Mouse (Mus musculus) liver, adult 2 months (tissue): ENCODE measurements around the gene Sox30. TPM values are rescaled to one million over a fixed set of nuclear protein-coding genes. Genes with fewer than 3 reads are reported as not detected.
A peak's percentile ranks its signal among the peaks of the same experiment; 100 is the strongest.

Experiments
- DNase-seq: peaks from one replicate; pipeline ENCODE4 v3.0.0-alpha.2; 2011; ENCODE audit warnings: low read depth, low spot score; ENCODE audit errors: extremely low read depth
- H3K27ac ChIP-seq: fragments of 200-500 bp; replicated peaks from 2 replicates; pipeline ENCODE4 v1.5.1; 2012; ENCODE audit warnings: low read depth, mild to moderate bottlenecking, control low read depth, inconsistent platforms, low read length; ENCODE audit not compliant: insufficient read depth
- H3K27me3 ChIP-seq: fragments of 200-500 bp; 2 replicates; pipeline ENCODE4 v1.6.1; 2012; ENCODE audit warnings: mild to moderate bottlenecking, moderate library complexity, low read length, inconsistent platforms; ENCODE audit not compliant: control insufficient read depth, insufficient read depth
- H3K36me3 ChIP-seq: fragments of 200-500 bp; 2 replicates; pipeline ENCODE4 v1.6.1; 2012; ENCODE audit warnings: low read length, inconsistent platforms; ENCODE audit not compliant: control insufficient read depth, insufficient read depth
- H3K4me1 ChIP-seq: fragments of 200-500 bp; 2 replicates; pipeline ENCODE4 v1.6.1; 2011; ENCODE audit warnings: low read length; ENCODE audit not compliant: control insufficient read depth, insufficient read depth
- H3K4me3 ChIP-seq: fragments of 200-500 bp; 2 replicates; pipeline ENCODE4 v1.5.1; 2011; ENCODE audit warnings: low read depth, mild to moderate bottlenecking, control low read depth, low read length, moderate library complexity; ENCODE audit not compliant: insufficient read depth
- H3K79me2 ChIP-seq: fragments of 200-500 bp; 2 replicates; pipeline ENCODE4 v1.6.1; 2012; ENCODE audit warnings: inconsistent platforms, mild to moderate bottlenecking, low read length, moderate library complexity; ENCODE audit not compliant: control insufficient read depth, insufficient read depth
- H3K9ac ChIP-seq: fragments of 200-500 bp; 2 replicates; pipeline ENCODE4 v1.6.1; 2012; ENCODE audit warnings: low read depth, mild to moderate bottlenecking, control low read depth, inconsistent platforms, low read length
- CTCF ChIP-seq: fragments of 200-500 bp; IDR thresholded peaks from 2 replicates; pipeline ENCODE4 v1.5.1; 2011; ENCODE audit warnings: low read depth, low read length, control low read depth
- POLR2A ChIP-seq: fragments of 200-500 bp; IDR thresholded peaks from 2 replicates; pipeline ENCODE4 v1.6.1; 2011; ENCODE audit warnings: low read length, control low read depth; ENCODE audit not compliant: insufficient read depth; ENCODE audit errors: extremely low read depth
- WGBS: fragments of 180-500 bp; shearing (Covaris S2); methylation state at CpG from one replicate; pipeline ENCODE4 v1.1.7; 2018; 5-methylcytosine and 5-hydroxymethylcytosine counted together
- polyA plus RNA-seq: library from polyadenylated mRNA; depleted of rRNA; stranded (reverse); fragments of >200 nt; gene quantifications from 2 replicates; pipeline ENCODE4 v1.2.3, GENCODE M21; 2012
- total RNA-seq: library from RNA; depleted of rRNA; stranded (reverse); fragments of >200 nt; gene quantifications from 2 replicates; pipeline ENCODE4 v1.2.3, GENCODE M21; 2014

Gene Sox30
- total and polyA plus RNA-seq, 2 experiments = under 0.01 TPM; not detected in 1

DNA sequence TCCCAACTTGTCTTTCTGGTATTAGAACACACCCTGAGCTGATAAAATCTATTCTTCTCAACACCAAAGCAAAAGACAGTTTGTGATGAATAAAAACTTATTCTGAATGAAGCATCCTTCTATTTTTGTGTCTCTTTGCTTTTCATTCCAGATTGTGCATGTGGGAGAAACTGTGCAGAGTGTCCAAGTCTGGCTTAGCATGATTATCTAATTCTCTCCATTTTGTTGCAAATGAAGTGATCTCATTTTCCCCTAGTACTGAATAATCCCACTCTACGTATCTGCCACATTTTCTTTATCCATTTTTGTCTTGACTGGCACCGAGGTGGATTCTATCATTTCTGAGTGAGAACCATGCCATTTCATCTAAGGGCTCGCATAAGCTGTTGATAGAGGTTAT lies 4.0 kb upstream of the Sox30 start:
- Histone ChIP-seq H3K4me1 (no peaks in the 10 kb centered on the region), H3K27me3 (no peaks in the 10 kb centered on the region; the same call in 1 of the 2 replicates)
- 84% methylated on average over 3 of the region's 3 CpGs for WGBS

DNA sequence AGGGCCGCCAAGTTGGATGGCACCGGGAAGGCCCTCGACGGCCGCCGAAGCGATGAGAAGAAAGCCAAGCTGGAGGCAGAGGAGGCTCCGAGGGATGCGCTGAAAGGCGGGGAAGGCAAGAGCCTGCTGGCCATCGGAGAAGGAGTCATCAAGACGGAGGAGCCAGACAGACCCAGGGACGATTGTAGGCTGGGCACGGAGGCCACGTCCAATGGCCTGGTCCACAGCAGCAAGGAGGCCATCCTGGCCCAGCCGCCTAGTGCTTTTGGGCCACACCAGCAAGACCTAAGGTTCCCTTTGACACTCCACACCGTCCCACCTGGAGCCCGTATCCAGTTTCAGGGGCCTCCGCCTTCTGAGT lies 763 bp downstream of the Sox30 start:
- 48% methylated on average over 19 of the region's 19 CpGs for WGBS
- no peaks in the 10 kb centered on the region for H3K79me2 ChIP-seq
- DNase-seq = no peak
- H3K4me3 ChIP-seq = peak overlapping the region; percentile 71; the same call in 1 of the 2 replicates
- H3K27me3 ChIP-seq = no peaks in the 10 kb centered on the region; the same call in 1 of the 2 replicates
- H3K36me3 ChIP-seq = no peaks in the 10 kb centered on the region
- no peak overlapping the region for H3K27ac ChIP-seq
- H3K9ac ChIP-seq = peak overlapping the region; percentile 89
- TF ChIP-seq POLR2A (no peak), CTCF (no peak)
- no peaks in the 10 kb centered on the region for H3K4me1 ChIP-seq

More for the DNA sequence above, 4.0 kb upstream of the Sox30 start:
- TF ChIP-seq CTCF (no peak), POLR2A (no peak)
- no peaks in the 10 kb centered on the region for H3K36me3 ChIP-seq
- no peaks in the 10 kb centered on the region for H3K79me2 ChIP-seq
- DNase-seq = no peak
- no peak overlapping the region for H3K27ac ChIP-seq
- H3K9ac ChIP-seq = no peak overlapping the region
- no peak overlapping the region for H3K4me3 ChIP-seq

DNA sequence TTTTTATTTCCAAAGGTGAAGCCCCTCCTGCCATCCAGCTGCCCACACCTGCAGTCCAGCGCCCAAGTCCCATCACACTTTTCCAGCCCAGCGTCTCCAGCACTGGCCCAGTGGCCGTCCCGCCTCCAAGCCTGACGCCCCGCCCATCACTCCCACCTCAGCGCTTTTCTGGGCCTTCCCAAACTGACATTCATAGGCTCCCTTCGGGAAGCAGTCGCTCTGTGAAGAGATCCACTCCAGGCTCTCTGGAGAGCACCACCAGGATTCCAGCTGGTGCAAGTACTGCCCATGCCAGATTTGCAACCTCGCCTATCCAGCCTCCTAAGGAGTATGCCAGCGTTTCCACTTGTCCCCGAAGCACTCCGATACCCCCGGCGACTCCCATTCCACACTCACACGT lies 11.5 kb downstream of the Sox30 start:
- H3K4me3 ChIP-seq = no peak overlapping the region
- no peaks in the 10 kb centered on the region for H3K4me1 ChIP-seq
- no peak overlapping the region for H3K9ac ChIP-seq
- no peaks in the 10 kb centered on the region for H3K79me2 ChIP-seq
- H3K27me3 ChIP-seq = no peaks in the 10 kb centered on the region; the same call in 1 of the 2 replicates
- no peaks in the 10 kb centered on the region for H3K36me3 ChIP-seq
- WGBS = 12% methylated on average over 16 of the region's 16 CpGs
- DNase-seq = no peak
- H3K27ac ChIP-seq = no peak overlapping the region
- TF ChIP-seq POLR2A = no peak
- TF ChIP-seq CTCF = no peak

DNA sequence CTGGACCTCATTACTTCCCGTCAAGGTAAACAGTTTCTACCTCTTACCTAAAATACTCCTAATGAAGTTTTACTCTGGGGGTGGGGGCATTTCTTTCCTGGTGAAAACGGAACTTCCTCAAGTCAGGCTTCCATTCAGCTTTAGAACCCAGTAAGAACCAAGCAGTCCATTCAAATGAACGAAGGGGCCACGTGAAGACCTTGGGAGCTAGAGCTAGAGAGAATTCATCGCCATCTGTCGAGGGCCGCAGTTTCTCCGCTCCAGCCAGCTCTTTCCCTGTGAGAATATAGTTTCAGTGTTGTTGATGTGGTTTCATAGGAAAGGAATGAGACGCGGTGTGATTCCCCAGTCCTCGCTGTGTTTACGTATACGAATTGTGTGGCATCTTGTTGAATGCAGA lies 12.0 kb downstream of the Sox30 start:
- 51% methylated on average over 13 of the region's 13 CpGs for WGBS
- Histone ChIP-seq H3K9ac (no peak overlapping the region), H3K4me3 (no peak overlapping the region), H3K27ac (no peak overlapping the region), H3K36me3 (no peaks in the 10 kb centered on the region), H3K79me2 (no peaks in the 10 kb centered on the region), H3K27me3 (no peaks in the 10 kb centered on the region; the same call in 1 of the 2 replicates), H3K4me1 (no peaks in the 10 kb centered on the region)
- no peak for DNase-seq
- no peak for TF ChIP-seq CTCF
- no peak for TF ChIP-seq POLR2A

DNA sequence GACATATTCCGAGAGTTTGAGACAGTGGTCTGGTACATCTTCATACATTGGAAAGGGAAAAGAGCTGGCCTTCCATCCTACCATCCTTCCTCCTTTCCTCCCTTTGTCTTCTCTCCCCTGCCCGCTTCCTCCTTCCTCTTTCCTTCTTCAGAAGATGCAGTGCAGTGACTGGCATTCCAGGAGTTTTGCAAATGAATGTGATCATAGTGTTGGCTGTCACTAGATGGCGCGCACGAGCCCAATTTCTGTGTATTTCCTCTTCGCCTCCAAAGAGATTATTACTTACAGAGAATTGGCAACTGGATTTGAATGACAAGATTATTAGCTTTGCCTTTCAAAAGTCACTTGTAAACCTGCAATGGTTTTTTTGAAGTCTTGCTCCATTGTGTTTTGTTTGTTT lies 36.0 kb downstream of the Sox30 start:
- TF ChIP-seq POLR2A (no peak), CTCF (peak; percentile 46; the same call in 1 of the 2 replicates)
- Histone ChIP-seq H3K79me2 (no peaks in the 10 kb centered on the region), H3K27me3 (no peaks in the 10 kb centered on the region), H3K9ac (no peak overlapping the region), H3K4me1 (no peaks in the 10 kb centered on the region; the same call in 1 of the 2 replicates), H3K27ac (no peak overlapping the region), H3K4me3 (no peak overlapping the region), H3K36me3 (no peaks in the 10 kb centered on the region)
- WGBS = 16% methylated on average over 6 of the region's 6 CpGs
- DNase-seq = peak; percentile 39

DNA sequence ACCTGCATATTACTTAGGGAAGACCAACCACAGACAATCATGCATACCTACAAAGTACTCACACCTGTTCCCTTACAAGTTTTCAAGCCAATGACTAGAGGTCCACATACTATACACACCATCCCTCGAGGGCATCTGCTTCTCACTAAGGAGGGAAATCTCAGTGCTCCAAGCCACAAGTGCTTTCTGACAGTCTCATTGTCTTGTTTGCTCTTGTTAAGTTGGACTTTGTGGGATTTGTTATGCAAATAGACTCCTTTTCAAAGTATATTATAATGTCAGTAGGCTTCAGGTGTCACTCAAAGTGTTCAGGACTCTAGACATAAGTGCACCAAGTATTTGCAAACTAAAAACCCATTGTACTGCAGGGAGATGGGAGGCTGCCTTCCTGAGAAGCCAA lies 40.1 kb downstream of the Sox30 start:
- WGBS = 89% methylated on average over 1 of the region's 1 CpGs
- Histone ChIP-seq H3K36me3 (no peaks in the 10 kb centered on the region), H3K4me1 (no peaks in the 10 kb centered on the region; the same call in 1 of the 2 replicates), H3K4me3 (no peak overlapping the region), H3K9ac (no peak overlapping the region), H3K27me3 (no peaks in the 10 kb centered on the region), H3K27ac (no peak overlapping the region), H3K79me2 (no peaks in the 10 kb centered on the region)
- no peak for DNase-seq
- TF ChIP-seq CTCF (no peak), POLR2A (no peak)
